Mouse (Mus musculus) brain, embryonic 14.5 days (tissue): ENCODE results near the gene Gm38392. TPM values are rescaled to one million over a fixed set of nuclear protein-coding genes. Genes with fewer than 3 reads are reported as not detected.

ENCODE experiments used
- DNase-seq: peaks from one replicate; pipeline ENCODE4 v3.0.0-alpha.2; 2011; ENCODE audit warnings: low read depth
- CTCF ChIP-seq: fragments of 200-500 bp; IDR thresholded peaks from 2 replicates; pipeline ENCODE4 v1.5.1; 2012; ENCODE audit warnings: inconsistent platforms, mild to moderate bottlenecking, moderate library complexity, borderline replicate concordance; ENCODE audit not compliant: insufficient read depth, insufficient read length; ENCODE audit errors: extremely low read depth
- POLR2A ChIP-seq: fragments of 200-500 bp; IDR thresholded peaks from 2 replicates; pipeline ENCODE4 v1.6.1; 2012; ENCODE audit warnings: mild to moderate bottlenecking, inconsistent platforms, borderline replicate concordance; ENCODE audit not compliant: poor library complexity, insufficient read depth, insufficient read length, severe bottlenecking; ENCODE audit errors: extremely low read depth
- polyA plus RNA-seq: library from polyadenylated mRNA; depleted of rRNA; stranded (reverse); fragments of >200 nt; gene quantifications from 2 replicates; pipeline ENCODE4 v1.2.3, GENCODE M21; 2012

Gene Gm38392
- polyA plus RNA-seq, 1 experiment = not detected

GRCm38 (mm10) chr3:88227260-88227659 lies 59.8 kb downstream of the Gm38392 start:
- peak; percentile 74 for DNase-seq
- TF ChIP-seq CTCF = no peak
- no peak for TF ChIP-seq POLR2A

DNA sequence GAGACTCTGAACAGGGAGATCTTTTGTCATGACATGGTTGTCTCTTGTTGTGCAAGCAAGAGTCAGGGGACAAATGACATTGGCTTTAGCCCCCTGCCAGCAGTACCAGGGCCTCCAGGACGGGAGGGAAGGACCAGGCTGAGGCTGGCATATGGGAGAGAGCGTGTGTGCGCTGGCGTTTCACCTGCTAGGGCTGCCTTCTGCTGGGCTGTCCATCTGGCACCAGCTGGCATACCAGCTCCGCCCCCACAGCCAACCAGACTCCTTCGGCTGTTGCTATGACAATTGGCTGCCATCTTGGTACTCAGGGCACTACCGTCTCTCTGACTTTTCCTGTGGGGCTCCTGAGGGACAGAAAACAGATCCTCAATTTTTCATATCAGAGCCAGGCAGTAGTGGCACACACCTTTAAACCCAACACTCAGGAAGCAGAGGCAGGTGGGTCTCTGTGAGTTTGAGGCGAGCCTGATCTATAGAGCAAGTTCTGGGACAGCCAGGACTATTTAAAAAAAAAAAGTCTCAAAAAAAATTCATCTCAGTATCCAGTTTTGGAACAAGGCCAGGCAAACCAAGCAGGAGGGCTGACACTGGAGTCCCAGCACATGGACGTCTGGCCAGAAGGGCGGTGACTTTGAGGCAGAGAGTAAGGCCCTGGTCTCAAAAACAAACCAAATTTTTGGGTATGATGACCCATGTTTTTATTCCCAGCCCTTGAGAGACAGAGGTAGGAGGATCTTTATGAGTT lies 60.7 kb downstream of the Gm38392 start:
- TF ChIP-seq CTCF (no peak), POLR2A (no peak)
- peak; percentile 92 for DNase-seq

GRCm38 (mm10) chr3:88224929-88225328 lies 62.1 kb downstream of the Gm38392 start:
- no peak for TF ChIP-seq CTCF
- TF ChIP-seq POLR2A = no peak
- DNase-seq = peak; percentile 77

- DNase-seq = no peak
- no peak for TF ChIP-seq POLR2A
- no peak for TF ChIP-seq CTCF
Observed at GRCm38 (mm10) chr3:88222446-88222845, 64.6 kb downstream of the Gm38392 start.

- DNase-seq = peak; percentile 98
- TF ChIP-seq POLR2A (no peak), CTCF (no peak)
Observed at GRCm38 (mm10) chr3:88221519-88222390, 65.3 kb downstream of the Gm38392 start.

- DNase-seq = no peak
Observed at GRCm38 (mm10) chr3:88220842-88221241, 66.2 kb downstream of the Gm38392 start.

GRCm38 (mm10) chr3:88219940-88220339 lies 67.1 kb downstream of the Gm38392 start:
- DNase-seq = peak; percentile 96
- TF ChIP-seq CTCF (no peak), POLR2A (no peak)

More at GRCm38 (mm10) chr3:88220842-88221241, 66.2 kb downstream of the Gm38392 start:
- TF ChIP-seq CTCF = peak; percentile 17; the same call in 1 of the 2 replicates
- TF ChIP-seq POLR2A = no peak

- DNase-seq = no peak
- no peak for TF ChIP-seq POLR2A
- no peak for TF ChIP-seq CTCF
Observed at GRCm38 (mm10) chr3:88217679-88218078, 69.3 kb downstream of the Gm38392 start.

- TF ChIP-seq CTCF = no peak
- no peak for TF ChIP-seq POLR2A
- DNase-seq = no peak
Observed at GRCm38 (mm10) chr3:88216534-88217326, 70.3 kb downstream of the Gm38392 start.

- no peak for DNase-seq
Observed at GRCm38 (mm10) chr3:88216116-88216515, 70.9 kb downstream of the Gm38392 start.

More at GRCm38 (mm10) chr3:88216116-88216515, 70.9 kb downstream of the Gm38392 start:
- TF ChIP-seq CTCF = no peak
- no peak for TF ChIP-seq POLR2A
